Comparison of ENCODE assay signal across 12 mouse cellular contexts in genomic region chr2:28909818-28910710, GRCm38 (mm10). TPM values are rescaled to one million over a fixed set of nuclear protein-coding genes. Genes with fewer than 3 reads are reported as not detected.
DNase-seq lines count a peak whose midpoint lies in the region; ATAC-seq lines count a peak whose summit lies in the region.
"Had no signal": no experiment of that assay in that cellular context is flagged by ENCODE, and none has a peak within 500 bp of the region (broad histone marks: within the 10 kb centered on the region; RNA-seq: fewer than 3 reads in every experiment).

No protein-coding gene starts in this region.

- H3K4me2 ChIP-seq in neural tube, embryonic 12.5 days (replicated peaks): peak overlapping the region; percentile 58; the same call in 1 of the 2 replicates
- H3K4me2 ChIP-seq: liver, embryonic 11.5 days had no signal

- peaks cover 25% of the 10 kb centered on the region for H3K4me1 ChIP-seq in limb, embryonic 10.5 days
- H3K4me1 ChIP-seq in neural tube, embryonic 12.5 days: peaks cover 39% of the 10 kb centered on the region

- DNase-seq in cerebellum, postnatal 25 days: peak; percentile 19 to 23
- no peak for DNase-seq in cerebellum, adult 18-20 months
- DNase-seq in kidney, adult 9 months: peak; percentile 51
- DNase-seq in kidney, postnatal 25 days: no peak
- peak; percentile 36 for DNase-seq in limb, embryonic 10.5 days (ENCODE audit: low spot score)
- DNase-seq in urinary bladder, adult 18-20 months (ENCODE audit: low spot score in 2 of 2): no peak
- no peak for DNase-seq in frontal cortex, postnatal 10 days (ENCODE audit: low spot score in 2 of 2)
- DNase-seq: adrenal gland, adult 2 months had no signal

- 5% methylated on average over 25 of the region's 25 CpGs for WGBS in limb, embryonic 10.5 days
- WGBS in neural tube, embryonic 12.5 days: 3% methylated on average over 25 of the region's 25 CpGs

- H3K27ac ChIP-seq in limb, embryonic 10.5 days: no peak overlapping the region
- H3K27ac ChIP-seq in neural tube, embryonic 12.5 days: no peak overlapping the region
- H3K27ac ChIP-seq: forebrain, embryonic 13.5 days; macrophage had no signal

- no peaks in the 10 kb centered on the region for H3K9me3 ChIP-seq in limb, embryonic 10.5 days (replicated peaks)
- no peaks in the 10 kb centered on the region for H3K9me3 ChIP-seq in neural tube, embryonic 12.5 days
- H3K9me3 ChIP-seq: forebrain, embryonic 13.5 days had no signal

- peaks cover 14% of the 10 kb centered on the region for H3K36me3 ChIP-seq in limb, embryonic 10.5 days
- peaks cover 5% of the 10 kb centered on the region for H3K36me3 ChIP-seq in neural tube, embryonic 12.5 days

- no peak overlapping the region for H3K4me3 ChIP-seq in limb, embryonic 10.5 days
- 0 out of 2 replicates have a peak overlapping the region, but pooled peaks have one; percentile 0 for H3K4me3 ChIP-seq in neural tube, embryonic 12.5 days

- peaks cover 100% of the 10 kb centered on the region for H3K27me3 ChIP-seq in limb, embryonic 10.5 days (ENCODE audit: low read depth, poor library complexity, severe bottlenecking)
- peaks cover 97% of the 10 kb centered on the region for H3K27me3 ChIP-seq in neural tube, embryonic 12.5 days (replicated peaks)

- no peak for ATAC-seq in neural tube, embryonic 12.5 days (ENCODE audit: low FRiP score, low read depth)
- ATAC-seq: forebrain, embryonic 13.5 days had no signal

- H3K9ac ChIP-seq in neural tube, embryonic 12.5 days: no peak overlapping the region
- H3K9ac ChIP-seq: forebrain, embryonic 13.5 days had no signal

RNA-seq across cellular contexts. Expression of gene Barhl1, which starts 6.4 kb away (rescaled TPM):
- not detected in 2 replicates for polyA plus RNA-seq in limb, embryonic 10.5 days (2016; fragmentation: Nextera tagmentation; extraction: Ambion mirVana)
- 13.5 and 17.4 TPM in 2 replicates for polyA plus RNA-seq in neural tube, embryonic 12.5 days (2016; fragmentation: Nextera tagmentation; extraction: Ambion mirVana)
- polyA plus RNA-seq: liver, embryonic 11.5 days; macrophage had no signal

Comparison
In these comparisons a context has a peak if more than half of its experiments do, and no peak if none do; other contexts are left out.
1. DNase-seq: peak in cerebellum, postnatal 25 days (2 of 2), kidney, adult 9 months (single experiment) and limb, embryonic 10.5 days (single experiment); none in cerebellum, adult 18-20 months (0 of 2), kidney, postnatal 25 days (0 of 2), urinary bladder, adult 18-20 months (0 of 2) and frontal cortex, postnatal 10 days (0 of 2).
2. RNA of gene Barhl1, which starts 6.4 kb away (polyA plus RNA-seq): 13.5 to 17.4 TPM in neural tube, embryonic 12.5 days; not detected in limb, embryonic 10.5 days; every median in the first group is over 10 times any median in the second.